Mouse (Mus musculus) cerebellum, adult 2 months (tissue): ENCODE measurements around the gene Gm5800. TPM values are rescaled to one million over a fixed set of nuclear protein-coding genes. Genes with fewer than 3 reads are reported as not detected.
"Not testable (repeated sequence)": the region's sequence is repeated elsewhere in the genome, so short reads cannot be mapped to it uniquely, and the experiment has no call there.

ENCODE experiments used
- DNase-seq, 2 experiments: peaks; one replicate each; pipeline ENCODE4 v3.0.0; 2021
- H3K27ac ChIP-seq: fragments of 200-500 bp; 2 replicates; pipeline ENCODE4 v1.5.1; 2012; ENCODE audit warnings: low read length, control low read depth, inconsistent platforms; ENCODE audit not compliant: insufficient read depth
- H3K27me3 ChIP-seq: fragments of 200-500 bp; 2 replicates; pipeline ENCODE4 v1.6.1; 2012; ENCODE audit warnings: inconsistent platforms, mild to moderate bottlenecking, low read length, moderate library complexity; ENCODE audit not compliant: control insufficient read depth, insufficient read depth
- H3K4me1 ChIP-seq: fragments of 200-500 bp; 2 replicates; pipeline ENCODE4 v1.6.1; 2011; ENCODE audit warnings: low read length; ENCODE audit not compliant: control insufficient read depth, insufficient read depth
- H3K4me3 ChIP-seq: fragments of 200-500 bp; replicated peaks from 2 replicates; pipeline ENCODE3; 2011; ENCODE audit warnings: mild to moderate bottlenecking, low read depth, low read length, control low read depth; ENCODE audit not compliant: insufficient read depth
- CTCF ChIP-seq: fragments of 200-500 bp; IDR thresholded peaks from 2 replicates; pipeline ENCODE4 v1.5.1; 2011; ENCODE audit warnings: low read depth, mild to moderate bottlenecking, control low read depth, low read length, moderate library complexity, borderline replicate concordance; ENCODE audit not compliant: insufficient read depth
- POLR2A ChIP-seq: fragments of 200-500 bp; IDR thresholded peaks from 2 replicates; pipeline ENCODE4 v1.6.1; 2011; ENCODE audit warnings: low read length, control low read depth, borderline replicate concordance; ENCODE audit not compliant: insufficient read depth
- WGBS: fragments of 180-500 bp; shearing (Covaris S2); methylation state at CpG from one replicate; pipeline ENCODE4 v1.1.7; 2018; 5-methylcytosine and 5-hydroxymethylcytosine counted together
- polyA plus RNA-seq: library from polyadenylated mRNA; depleted of rRNA; stranded (reverse); fragments of >200 nt; gene quantifications from 2 replicates; pipeline ENCODE4 v1.2.3, GENCODE M21; 2012; rRNA removed

Gm5800 gene
- polyA plus RNA-seq = not detected in 2 replicates

- H3K4me3 ChIP-seq = no peak within 1 kb of the TSS
- H3K4me1 ChIP-seq = no peaks in the 10 kb centered on the region
- H3K27me3 ChIP-seq = no peaks in the 10 kb centered on the region; the same call in 1 of the 2 replicates
- no peak for DNase-seq
- TF ChIP-seq CTCF (no peak), POLR2A (no peak)
- 41% methylated on average over 1 of the region's 1 CpGs for WGBS
- H3K27ac ChIP-seq = no peak within 1 kb of the TSS
These were observed at the start of gene Gm5800 for GRCm38 (mm10) chr14:51717083-51717482. Gene Gm5800, minus strand, starts transcription at chr14:51717183.

DNA sequence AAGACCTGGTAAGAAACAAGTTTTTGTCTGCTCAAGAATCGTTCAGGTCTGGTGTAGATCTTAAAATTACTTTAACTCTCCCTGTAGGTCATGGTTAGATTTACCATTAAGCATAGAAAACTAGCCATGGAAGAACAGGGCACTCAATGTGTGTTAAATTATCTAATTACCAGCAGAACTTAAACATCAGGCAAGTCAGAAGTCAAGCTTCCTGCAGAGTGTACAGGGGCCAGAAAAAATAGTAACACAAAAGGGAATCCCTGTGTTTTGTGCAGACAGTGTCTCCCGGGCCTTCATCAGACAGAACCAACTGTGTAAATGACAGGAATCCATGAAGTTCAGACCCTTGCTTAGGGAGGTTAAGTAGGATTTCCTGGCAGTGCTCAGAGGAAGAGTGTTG, 39.0 kb upstream of the Gm5800 start:
- Histone ChIP-seq H3K4me3 (no peak overlapping the region), H3K27me3 (no peaks in the 10 kb centered on the region), H3K27ac (no peak overlapping the region), H3K4me1 (no peaks in the 10 kb centered on the region)
- TF ChIP-seq CTCF = no peak
- no peak for DNase-seq
- WGBS = 55% methylated on average over 2 of the region's 2 CpGs

- TF ChIP-seq CTCF (no peak), POLR2A (no peak)
- Histone ChIP-seq H3K27me3 (no peaks in the 10 kb centered on the region; the same call in 1 of the 2 replicates), H3K4me1 (no peaks in the 10 kb centered on the region), H3K4me3 (no peak overlapping the region), H3K27ac (no peak overlapping the region)
- WGBS = 1% methylated on average over 42 of the region's 42 CpGs
- DNase-seq = no peak
These were observed 23.6 kb upstream of the Gm5800 start for GRCm38 (mm10) chr14:51740347-51741170.

- H3K4me3 ChIP-seq = no peak overlapping the region
- H3K4me1 ChIP-seq = no peaks in the 10 kb centered on the region
- WGBS = 3% methylated on average over 24 of the region's 24 CpGs
- DNase-seq = no peak
- H3K27me3 ChIP-seq = no peaks in the 10 kb centered on the region; the same call in 1 of the 2 replicates
- no peak for TF ChIP-seq CTCF
- TF ChIP-seq POLR2A = no peak
- H3K27ac ChIP-seq = no peak overlapping the region
These were observed 22.4 kb upstream of the Gm5800 start for GRCm38 (mm10) chr14:51739150-51739993.

DNA sequence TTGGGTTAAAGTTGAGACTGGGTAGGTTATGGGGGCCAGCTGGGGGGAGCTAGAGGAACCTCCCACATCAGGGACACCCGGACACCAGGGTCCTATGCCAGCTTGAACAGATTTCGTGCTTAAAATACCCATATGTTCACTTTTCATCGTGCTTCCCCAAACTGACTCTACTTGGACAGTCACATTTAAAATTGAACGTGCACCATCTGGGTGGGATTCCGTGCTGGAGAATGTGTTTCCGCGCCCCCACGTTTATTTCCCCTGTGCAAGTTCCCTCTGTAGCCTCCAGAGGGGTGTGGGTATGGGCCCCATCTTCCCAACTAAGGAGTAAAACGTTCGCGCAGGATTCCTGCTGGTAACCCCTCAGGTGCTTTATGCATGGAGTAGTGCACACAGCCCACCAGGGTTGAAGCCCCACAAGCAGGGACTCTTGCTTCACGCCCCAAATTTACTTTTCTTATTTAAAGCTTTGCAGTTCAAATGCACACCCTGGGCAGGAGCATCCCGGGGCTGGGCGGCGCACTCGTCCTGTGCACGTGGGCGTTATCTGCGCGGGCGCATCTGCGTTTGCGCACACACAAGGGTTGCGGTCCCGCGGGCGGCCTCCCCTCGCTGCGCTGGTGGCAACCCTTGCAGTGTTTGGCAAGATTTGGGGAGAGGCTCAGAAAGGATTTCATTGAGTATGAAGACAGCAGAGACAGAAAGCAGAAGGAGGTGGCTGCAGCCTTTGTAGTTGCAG, 21.6 kb upstream of the Gm5800 start:
- no peak for DNase-seq
- H3K27ac ChIP-seq = no peak overlapping the region
- WGBS = under 1% methylated on average over 29 of the region's 29 CpGs
- no peak for TF ChIP-seq POLR2A
- no peak for TF ChIP-seq CTCF
- H3K27me3 ChIP-seq = no peaks in the 10 kb centered on the region; the same call in 1 of the 2 replicates
- no peaks in the 10 kb centered on the region for H3K4me1 ChIP-seq
- H3K4me3 ChIP-seq = no peak overlapping the region

- no peak for DNase-seq
- Histone ChIP-seq H3K27ac (no peak overlapping the region), H3K4me3 (no peak overlapping the region), H3K4me1 (no peaks in the 10 kb centered on the region), H3K27me3 (no peaks in the 10 kb centered on the region; the same call in 1 of the 2 replicates)
- 10% methylated on average over 12 of the region's 12 CpGs for whole genome bisulfite sequencing
- TF ChIP-seq POLR2A (no peak), CTCF (no peak)
These were observed 21.0 kb upstream of the Gm5800 start for GRCm38 (mm10) chr14:51737967-51738366.

DNA sequence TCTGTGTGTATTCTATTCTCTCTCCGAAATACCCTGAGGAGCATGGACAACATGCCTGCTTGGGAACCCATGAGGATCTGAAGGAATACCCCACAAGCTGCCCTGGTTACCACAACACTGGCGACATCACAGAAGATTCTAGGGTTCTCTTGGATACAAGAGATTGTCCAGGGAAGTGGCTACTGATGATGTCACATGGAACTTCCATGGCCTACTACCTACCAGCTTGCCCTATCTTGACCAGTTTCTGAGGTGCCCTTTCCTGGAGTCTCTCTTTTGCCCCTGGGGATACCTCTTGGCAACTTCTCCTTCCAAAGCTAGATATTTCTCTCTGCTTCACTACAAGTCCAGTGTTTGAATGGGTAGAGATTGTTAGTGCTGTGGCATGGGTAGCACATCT, 21.6 kb downstream of the Gm5800 start, which contains the start of gene Gm17079:
Gm17079 (minus strand) TSS at position 101 of the 400 bp plus-strand sequence.
- H3K27ac ChIP-seq, DNase-seq, H3K4me3 ChIP-seq, H3K4me1 ChIP-seq, H3K27me3 ChIP-seq: not testable (repeated sequence)
- 80% methylated on average over 2 of the region's 2 CpGs for WGBS
